Comparison of ENCODE assay signal across 21 mouse cellular contexts in genomic region chr10:28138399-28138798, GRCm38 (mm10).
DNase-seq lines count a peak whose midpoint lies in the region; ATAC-seq and TF ChIP-seq lines count a peak whose summit lies in the region.
"Had no signal": no experiment of that assay in that cellular context is flagged by ENCODE, and none has a peak within 500 bp of the region (broad histone marks: within the 10 kb centered on the region; RNA-seq: fewer than 3 reads in every experiment).

No protein-coding gene starts in this region.

- no peak for TF ChIP-seq CTCF in hindbrain, postnatal 0 days (IDR thresholded peaks at IDR 0.05; ENCODE audit: low read depth)

- H3K27ac ChIP-seq in hindbrain, embryonic 13.5 days, result no peak overlapping the region
- H3K27ac ChIP-seq in hindbrain, postnatal 0 days, result no peak overlapping the region
- H3K27ac ChIP-seq in kidney, embryonic 16.5 days (ENCODE audit: low read length), result no peak overlapping the region
- H3K27ac ChIP-seq in midbrain, embryonic 13.5 days, result no peak overlapping the region
- H3K27ac ChIP-seq in midbrain, embryonic 14.5 days (replicated peaks; ENCODE audit: low read depth, low read length), result no peak overlapping the region
- H3K27ac ChIP-seq: embryonic facial prominence, embryonic 15.5 days; forebrain, embryonic 10.5 days; heart, embryonic 15.5 days had no signal

- WGBS in hindbrain, embryonic 13.5 days, result 73% methylated on average over 4 of the region's 4 CpGs
- 73% methylated on average over 4 of the region's 4 CpGs for WGBS in hindbrain, postnatal 0 days
- 41% methylated on average over 4 of the region's 4 CpGs for WGBS in kidney, embryonic 16.5 days
- WGBS in midbrain, embryonic 13.5 days, result 75% methylated on average over 4 of the region's 4 CpGs
- WGBS in midbrain, embryonic 14.5 days, result 60% methylated on average over 4 of the region's 4 CpGs

- no peaks in the 10 kb centered on the region for H3K27me3 ChIP-seq in hindbrain, embryonic 13.5 days
- H3K27me3 ChIP-seq in hindbrain, postnatal 0 days (ENCODE audit: insufficient read depth, low read length), result no peaks in the 10 kb centered on the region
- no peaks in the 10 kb centered on the region for H3K27me3 ChIP-seq in kidney, embryonic 16.5 days (ENCODE audit: insufficient read depth, low read length)
- no peaks in the 10 kb centered on the region for H3K27me3 ChIP-seq in midbrain, embryonic 13.5 days
- H3K27me3 ChIP-seq in midbrain, embryonic 14.5 days (ENCODE audit: control insufficient read depth, insufficient read depth, low read length), result no peaks in the 10 kb centered on the region
- H3K27me3 ChIP-seq: embryonic facial prominence, embryonic 15.5 days; heart, embryonic 15.5 days had no signal

- H3K36me3 ChIP-seq in hindbrain, embryonic 13.5 days, result no peaks in the 10 kb centered on the region
- H3K36me3 ChIP-seq in hindbrain, postnatal 0 days (ENCODE audit: insufficient read depth, low read length), result no peaks in the 10 kb centered on the region
- H3K36me3 ChIP-seq in kidney, embryonic 16.5 days (ENCODE audit: insufficient read depth, low read length), result no peaks in the 10 kb centered on the region
- no peaks in the 10 kb centered on the region for H3K36me3 ChIP-seq in midbrain, embryonic 13.5 days
- H3K36me3 ChIP-seq in midbrain, embryonic 14.5 days (ENCODE audit: control insufficient read depth, insufficient read depth, low read length), result no peaks in the 10 kb centered on the region
- H3K36me3 ChIP-seq: embryonic facial prominence, embryonic 15.5 days; forebrain, embryonic 10.5 days; heart, embryonic 15.5 days had no signal

- 0 out of 2 replicates have a peak, but pooled peaks have one; percentile 13 for ATAC-seq in hindbrain, embryonic 13.5 days (ENCODE audit: low FRiP score)
- no peak for ATAC-seq in hindbrain, postnatal 0 days
- no peak for ATAC-seq in kidney, embryonic 16.5 days (ENCODE audit: low FRiP score, low TSS enrichment)
- ATAC-seq in midbrain, embryonic 13.5 days, result peak; percentile 62; the same call in 1 of the 2 replicates
- ATAC-seq in midbrain, embryonic 14.5 days (ENCODE audit: low FRiP score, low TSS enrichment), result no peak
- ATAC-seq: forebrain, embryonic 16.5 days had no signal

- no peak overlapping the region for H3K4me3 ChIP-seq in hindbrain, embryonic 13.5 days
- no peak overlapping the region for H3K4me3 ChIP-seq in hindbrain, postnatal 0 days (ENCODE audit: low read length)
- no peak overlapping the region for H3K4me3 ChIP-seq in kidney, embryonic 16.5 days (ENCODE audit: low read length)
- H3K4me3 ChIP-seq in midbrain, embryonic 13.5 days (replicated peaks), result no peak overlapping the region
- H3K4me3 ChIP-seq in midbrain, embryonic 14.5 days (replicated peaks; ENCODE audit: low read depth, low read length), result no peak overlapping the region
- H3K4me3 ChIP-seq: embryonic facial prominence, embryonic 15.5 days; erythroblast, embryonic 14.5 days; forebrain, embryonic 10.5 days; heart, embryonic 15.5 days had no signal

- H3K4me1 ChIP-seq in hindbrain, embryonic 13.5 days (replicated peaks), result peaks cover 9% of the 10 kb centered on the region
- H3K4me1 ChIP-seq in hindbrain, postnatal 0 days (ENCODE audit: insufficient read depth, low read length), result no peaks in the 10 kb centered on the region
- H3K4me1 ChIP-seq in kidney, embryonic 16.5 days (ENCODE audit: insufficient read depth, low read length), result no peaks in the 10 kb centered on the region
- H3K4me1 ChIP-seq in midbrain, embryonic 13.5 days (replicated peaks), result peaks cover 3% of the 10 kb centered on the region; the same call in 1 of the 2 replicates
- H3K4me1 ChIP-seq in midbrain, embryonic 14.5 days (ENCODE audit: control insufficient read depth, insufficient read depth, low read length), result no peaks in the 10 kb centered on the region
- H3K4me1 ChIP-seq: embryonic facial prominence, embryonic 15.5 days had no signal

- H3K4me2 ChIP-seq in hindbrain, embryonic 13.5 days, result no peak overlapping the region
- no peak overlapping the region for H3K4me2 ChIP-seq in hindbrain, postnatal 0 days (ENCODE audit: low read depth, low read length)
- H3K4me2 ChIP-seq in kidney, embryonic 16.5 days (replicated peaks; ENCODE audit: low read depth, low read length), result no peak overlapping the region
- no peak overlapping the region for H3K4me2 ChIP-seq in midbrain, embryonic 13.5 days (replicated peaks)
- no peak overlapping the region for H3K4me2 ChIP-seq in midbrain, embryonic 14.5 days (ENCODE audit: low read length)
- H3K4me2 ChIP-seq: embryonic facial prominence, embryonic 15.5 days; heart, embryonic 11.5 days; heart, embryonic 15.5 days had no signal

- no peak overlapping the region for H3K9ac ChIP-seq in hindbrain, embryonic 13.5 days
- H3K9ac ChIP-seq in hindbrain, postnatal 0 days (replicated peaks; ENCODE audit: low read length), result no peak overlapping the region
- H3K9ac ChIP-seq in kidney, embryonic 16.5 days (replicated peaks; ENCODE audit: low read length), result no peak overlapping the region
- no peak overlapping the region for H3K9ac ChIP-seq in midbrain, embryonic 13.5 days (replicated peaks)
- no peak overlapping the region for H3K9ac ChIP-seq in midbrain, embryonic 14.5 days (replicated peaks; ENCODE audit: low read length)
- H3K9ac ChIP-seq: embryonic facial prominence, embryonic 15.5 days; heart, embryonic 15.5 days had no signal

- no peak for DNase-seq in hindbrain, postnatal 0 days (ENCODE audit: low spot score)
- DNase-seq in kidney, adult 9 months, result peak; percentile 38
- no peak for DNase-seq in midbrain, embryonic 14.5 days
- DNase-seq in layer of hippocampus, adult 9-11 months, result no peak
- DNase-seq: adrenal gland, postnatal 10 days; cerebellum, adult 11 months; cerebellum, adult 8-10 months; cerebellum, postnatal 14 days; embryo, embryonic 11 days; gastrocnemius, postnatal 10 days; heart, adult 18-20 months; heart, postnatal 14 days had no signal

- H3K9me3 ChIP-seq in hindbrain, embryonic 13.5 days, result no peaks in the 10 kb centered on the region
- no peaks in the 10 kb centered on the region for H3K9me3 ChIP-seq in hindbrain, postnatal 0 days (ENCODE audit: low read length)
- H3K9me3 ChIP-seq in kidney, embryonic 16.5 days (ENCODE audit: low read length), result peaks cover 4% of the 10 kb centered on the region; the same call in 1 of the 2 replicates
- no peaks in the 10 kb centered on the region for H3K9me3 ChIP-seq in midbrain, embryonic 13.5 days
- H3K9me3 ChIP-seq in midbrain, embryonic 14.5 days (ENCODE audit: control insufficient read depth, low read length), result no peaks in the 10 kb centered on the region
- H3K9me3 ChIP-seq: embryonic facial prominence, embryonic 15.5 days; forebrain, embryonic 10.5 days; heart, embryonic 15.5 days had no signal

Comparison
In these comparisons a context has a peak if more than half of its experiments do, and no peak if none do; other contexts are left out.
1. ATAC-seq: peak in hindbrain, embryonic 13.5 days (single experiment) and midbrain, embryonic 13.5 days (single experiment); none in hindbrain, postnatal 0 days (single experiment), kidney, embryonic 16.5 days (single experiment) and midbrain, embryonic 14.5 days (single experiment).